Mouse (Mus musculus) G1E (cell line): ENCODE results near the gene Dohh.

Experiments used
- CTCF ChIP-seq: IDR thresholded peaks from 2 replicates; pipeline ENCODE4 v1.5.1; 2012; ENCODE audit warnings: low read depth, low read length, inconsistent platforms, mixed read lengths
- GATA1 ChIP-seq: IDR thresholded peaks from 2 replicates; pipeline ENCODE4 v1.6.1; 2012; ENCODE audit warnings: borderline replicate concordance, low read length, inconsistent platforms, mixed read lengths

DNA sequence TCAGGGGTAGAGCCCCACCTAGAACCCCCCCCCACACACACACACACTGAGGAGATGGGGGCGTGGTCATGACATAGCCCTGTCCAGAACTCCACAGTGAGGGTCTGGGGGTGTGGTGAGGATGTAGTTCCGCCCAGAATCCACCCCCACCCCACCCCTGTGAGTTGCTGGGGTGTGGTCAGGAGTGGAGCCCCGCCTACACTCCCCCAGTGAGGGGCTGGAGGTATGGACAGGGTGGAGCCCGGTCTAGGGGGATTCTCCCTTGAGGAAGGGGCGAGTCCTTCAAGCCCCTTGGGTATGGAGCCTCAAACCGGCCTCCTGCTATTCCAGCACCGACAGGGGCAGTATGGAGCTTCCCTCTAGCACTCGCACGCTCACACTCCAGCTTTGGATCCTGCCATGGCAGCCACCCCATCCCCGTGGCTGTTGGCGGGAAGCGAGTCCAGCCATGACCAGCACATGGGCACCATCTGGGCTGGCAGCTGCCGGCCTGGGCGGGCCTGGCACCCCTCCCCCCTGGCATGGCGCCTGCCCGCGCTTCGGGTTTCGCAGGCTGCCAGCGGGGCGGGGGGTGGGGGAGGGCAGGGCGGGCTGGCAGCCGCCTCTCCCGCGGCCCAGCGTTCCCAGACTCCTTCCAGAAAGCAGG is 32.5 kb downstream of the Dohh start:
- no peak for TF ChIP-seq CTCF
- TF ChIP-seq GATA1, result no peak
